Mouse (Mus musculus) T-helper 1 cell (primary cell): ENCODE data around the gene Ahsg.
"Not testable (repeated sequence)": the region's sequence is repeated elsewhere in the genome, so short reads cannot be mapped to it uniquely, and the experiment has no call there.

Source experiments
- in situ Hi-C: fragments of 300-600 bp; cut with MboI, MseI; formaldehyde crosslinking; loops from one replicate; pipeline ENCODE4 v1.15.1; 2025; ENCODE audit warnings: high pct_unique_total_duplicates

The Ahsg gene

DNA sequence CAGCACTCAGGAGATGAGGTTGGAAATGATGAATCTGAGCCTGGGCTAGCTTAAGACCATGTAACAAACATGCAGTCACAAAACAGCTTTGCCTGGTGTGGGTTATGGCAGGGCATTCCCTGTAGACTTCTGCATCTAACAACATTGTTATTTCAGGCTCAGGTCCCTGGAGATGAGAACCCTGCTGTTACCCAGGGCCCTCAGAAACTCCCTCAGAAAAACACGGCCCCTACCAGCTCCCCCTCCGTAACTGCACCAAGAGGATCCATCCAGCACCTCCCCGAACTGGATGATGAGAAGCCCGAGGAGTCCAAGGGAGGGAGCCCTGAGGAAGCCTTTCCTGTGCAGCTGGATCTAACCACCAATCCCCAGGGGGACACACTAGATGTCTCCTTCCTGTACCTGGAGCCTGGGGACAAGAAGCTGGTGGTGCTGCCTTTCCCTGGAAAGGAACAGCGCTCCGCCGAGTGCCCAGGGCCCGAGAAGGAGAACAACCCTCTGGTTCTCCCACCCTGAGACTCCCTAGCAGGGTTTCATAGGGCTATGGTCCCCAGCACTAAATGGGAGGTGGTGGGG, 48.1 kb downstream of the Ahsg start:
- in situ Hi-C loops = no loop called here

DNA sequence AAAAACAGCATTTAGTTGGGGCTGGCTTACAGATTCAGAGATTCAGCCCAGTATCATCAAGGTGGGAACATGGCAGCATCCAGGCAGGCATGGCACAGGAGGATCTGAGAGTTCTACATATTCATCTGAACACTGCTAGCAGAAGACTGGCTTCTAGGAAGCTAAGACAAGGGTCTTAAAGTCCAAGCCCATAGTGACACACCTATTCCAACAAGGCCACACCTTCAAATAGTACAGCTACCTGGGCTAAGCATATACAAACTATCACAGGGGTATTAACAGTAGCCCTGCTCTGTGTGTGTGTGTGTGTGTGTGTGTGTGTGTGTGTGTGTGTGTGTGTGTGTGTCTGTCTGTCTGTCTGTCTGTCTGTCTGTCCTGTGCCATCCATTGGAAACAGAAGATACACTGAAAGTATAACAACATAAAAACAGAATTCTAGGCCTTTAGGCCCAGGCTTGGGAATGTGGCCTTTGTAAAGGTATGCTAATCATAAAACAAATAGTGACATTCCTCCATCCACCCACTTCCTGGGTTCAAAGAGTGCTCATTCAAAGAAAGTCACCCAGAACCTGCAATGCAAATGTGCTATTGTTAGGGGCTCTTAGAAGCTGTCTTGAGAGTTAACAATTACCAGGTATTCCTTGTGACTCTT, 50.9 kb downstream of the Ahsg start:
- in situ Hi-C loops = not testable (repeated sequence)

DNA sequence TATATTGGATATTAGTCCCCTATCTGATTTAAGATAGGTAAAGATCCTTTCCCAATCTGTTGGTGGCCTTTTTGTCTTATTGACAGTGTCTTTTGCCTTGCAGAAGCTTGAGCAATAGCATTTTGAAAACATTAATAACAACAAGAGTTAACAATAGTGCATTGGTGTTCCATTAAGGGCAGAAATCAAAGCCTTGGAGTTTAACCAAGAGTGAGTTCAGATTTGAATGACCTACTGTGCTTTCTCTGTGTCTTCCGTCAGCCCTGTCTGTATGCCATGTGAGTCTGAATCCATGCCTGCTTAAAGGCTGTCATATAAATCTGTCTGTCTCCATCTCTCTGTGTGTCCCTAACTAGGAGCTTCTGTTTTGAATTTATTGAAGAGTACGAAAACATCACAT, 56.3 kb downstream of the Ahsg start:
- in situ Hi-C loops = no loop called here
